Mouse (Mus musculus): Measurements from ENCODE around the gene Inpp5a.

DNA sequence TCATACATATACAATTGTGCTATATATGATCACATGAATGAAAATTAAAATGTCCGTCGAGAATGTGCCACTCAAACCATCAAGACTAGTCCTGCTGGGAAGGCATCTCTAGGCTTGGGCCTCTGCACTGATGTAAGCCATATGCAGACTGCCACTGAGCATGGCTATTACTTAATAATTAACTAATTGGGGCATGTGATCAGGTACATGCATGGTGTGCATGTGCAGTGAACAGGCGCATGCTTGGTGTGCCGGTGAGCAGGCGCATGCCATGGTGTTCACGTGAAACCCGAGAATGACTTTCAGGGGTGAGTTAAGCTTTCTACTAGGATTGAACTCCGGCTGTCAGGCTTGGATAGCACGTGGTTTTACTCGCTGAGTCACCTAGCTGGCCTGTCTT, 170.8 kb downstream of the Inpp5a start:
- TF ChIP-seq CTCF (IDR thresholded peaks at IDR 0.05; ENCODE audit: control insufficient read depth, insufficient read depth, low read length) (no peak), POLR2A (IDR thresholded peaks at IDR 0.05; ENCODE audit: borderline replicate concordance, control insufficient read depth, low read depth, low read length) (no peak)
